Comparison of ENCODE assay signal across 15 mouse cellular contexts in genomic region chr6:100146360-100146935, GRCm38 (mm10).
DNase-seq lines count a peak whose midpoint lies in the region; TF ChIP-seq lines count a peak whose summit lies in the region.
"Had no signal": no experiment of that assay in that cellular context is flagged by ENCODE, and none has a peak within 500 bp of the region (broad histone marks: within the 10 kb centered on the region; RNA-seq: fewer than 3 reads in every experiment).

No protein-coding gene starts in this region.

- in situ Hi-C loops in CH12.LX (cut with MboI; ENCODE audit: low pct_ligation_motif_present, low pct_unique_long_range_greater_than_20kb, low sequenced_read_pairs), result no loop called here

- H3K79me2 ChIP-seq in CH12.LX (replicated peaks; ENCODE audit: control insufficient read depth, extremely low read depth, insufficient read depth, poor library complexity, severe bottlenecking), result no peaks in the 10 kb centered on the region

- H3K9ac ChIP-seq in CH12.LX (ENCODE audit: insufficient read depth, low read depth), result no peak overlapping the region
- H3K9ac ChIP-seq: liver, embryonic 15.5 days; midbrain, embryonic 12.5 days had no signal

- peaks cover 24 to 89% of the 10 kb centered on the region in 2 experiments for H3K4me1 ChIP-seq in CH12.LX (ENCODE audit: control insufficient read depth in 1 of 2, insufficient read depth in 2 of 2)

- H3K27ac ChIP-seq in CH12.LX (ENCODE audit: insufficient read depth, low read depth), result no peak overlapping the region
- H3K27ac ChIP-seq: liver, embryonic 15.5 days; midbrain, embryonic 12.5 days had no signal

- H3K4me3 ChIP-seq in CH12.LX (replicated peaks in 1 of 3; ENCODE audit: low read depth in 2 of 3, low read length in 2 of 3, poor library complexity in 1 of 3), result no peak overlapping the region
- H3K4me3 ChIP-seq: erythroblast, embryonic 14.5 days; liver, embryonic 15.5 days; midbrain, embryonic 12.5 days had no signal

- no peak overlapping the region for H3K4me2 ChIP-seq in CH12.LX (ENCODE audit: insufficient read depth, low read depth, poor library complexity, severe bottlenecking)
- H3K4me2 ChIP-seq: liver, embryonic 15.5 days; midbrain, embryonic 12.5 days had no signal

- no peak for TF ChIP-seq POLR2A in CH12.LX (IDR thresholded peaks at IDR 0.05; ENCODE audit: low read depth, low read length)

- H3K27me3 ChIP-seq in CH12.LX (replicated peaks), result no peaks in the 10 kb centered on the region
- H3K27me3 ChIP-seq: liver, embryonic 15.5 days had no signal

- no peak for TF ChIP-seq RAD21 in CH12.LX (IDR thresholded peaks at IDR 0.05; ENCODE audit: low read depth, low read length)

- H3K9me3 ChIP-seq in CH12.LX (replicated peaks; ENCODE audit: low read length), result no peaks in the 10 kb centered on the region
- H3K9me3 ChIP-seq: liver, embryonic 15.5 days; midbrain, embryonic 12.5 days had no signal

- TF ChIP-seq CTCF in CH12.LX (conservative IDR thresholded peaks at IDR 0.05 in 1 of 2, IDR thresholded peaks at IDR 0.05 in 1 of 2; ENCODE audit: low read depth in 2 of 2, low read length in 2 of 2), result no peak

- DNase-seq in cerebellum, postnatal 25 days, result peak; percentile 35 to 57
- DNase-seq in cerebellum, postnatal 4 days (ENCODE audit: low spot score in 2 of 2), result no peak
- DNase-seq in left cerebral cortex, adult 18-20 months (ENCODE audit: low spot score in 2 of 2), result peak; percentile 21 to 40
- DNase-seq in left cerebral cortex, postnatal 10 days (ENCODE audit: extremely low spot score in 1 of 2, low spot score in 2 of 2), result no peak
- DNase-seq in CH12.LX (ENCODE audit: extremely low read depth), result peak; percentile 53
- DNase-seq in gastrocnemius, postnatal 14 days, result peak; percentile 42
- no peak for DNase-seq in kidney, adult 18-20 months
- DNase-seq in thymus, postnatal 4 days, result no peak
- DNase-seq: adrenal gland, postnatal 25 days; cerebellum, adult 8-10 months; kidney, adult 9 months; thymus, postnatal 36 days had no signal

- no peak; the same call in 1 of the 2 replicates for TF ChIP-seq EP300 in CH12.LX (IDR thresholded peaks at IDR 0.05; ENCODE audit: low read length)

- intact Hi-C loops in left cerebral cortex, postnatal 10 days (cut with DNase I), result no loop called here
- intact Hi-C loops in gastrocnemius, postnatal 14 days (cut with DNase I; ENCODE audit: low total_unique reads), result no loop called here

- H3K36me3 ChIP-seq in CH12.LX (replicated peaks in 1 of 2; ENCODE audit: control insufficient read depth in 1 of 2, insufficient read depth in 1 of 2, low read length in 1 of 2), result no peaks in the 10 kb centered on the region
- H3K36me3 ChIP-seq: liver, embryonic 15.5 days; midbrain, embryonic 12.5 days had no signal

- dilution Hi-C loops in CH12.LX (cut with MboI; ENCODE audit: extremely low pct_ligation_motif_present, extremely low pct_unique_long_range_greater_than_20kb, low sequenced_read_pairs), result no loop called here

TF ChIP-seq in CH12.LX, 34 proteins besides CTCF, POLR2A, EP300 and RAD21:
- TF ChIP-seq MAFK (IDR thresholded peaks at IDR 0.05; ENCODE audit: insufficient replicate concordance, low read length) (no peak), ZC3H11A (IDR thresholded peaks at IDR 0.05; ENCODE audit: low read depth, low read length) (no peak), MAZ (IDR thresholded peaks at IDR 0.05; ENCODE audit: low read depth, low read length) (0 out of 2 replicates have a peak, but pooled peaks have one; percentile 8), ETS1 (conservative IDR thresholded peaks at IDR 0.05; ENCODE audit: low read depth, low read length) (peak; percentile 59; the same call in 1 of the 2 replicates), MAX (IDR thresholded peaks at IDR 0.05; ENCODE audit: low read length) (0 out of 2 replicates have a peak, but pooled peaks have one; percentile 21), TCF12 (IDR thresholded peaks at IDR 0.05; ENCODE audit: low read depth, low read length) (peak; percentile 93), CHD2 (IDR thresholded peaks at IDR 0.05; ENCODE audit: low read length) (no peak), BHLHE40 (IDR thresholded peaks at IDR 0.05; ENCODE audit: low read depth, low read length) (peak; percentile 28)

Comparison
In these comparisons a context has a peak if more than half of its experiments do, and no peak if none do; other contexts are left out.
1. DNase-seq: peak in cerebellum, postnatal 25 days (2 of 2), left cerebral cortex, adult 18-20 months (2 of 2), CH12.LX (single experiment) and gastrocnemius, postnatal 14 days (single experiment); none in cerebellum, postnatal 4 days (0 of 2), left cerebral cortex, postnatal 10 days (0 of 2), kidney, adult 18-20 months (single experiment) and thymus, postnatal 4 days (single experiment).